Mouse (Mus musculus): Measurements from ENCODE around the gene Abca12.

Abca12 gene

DNA sequence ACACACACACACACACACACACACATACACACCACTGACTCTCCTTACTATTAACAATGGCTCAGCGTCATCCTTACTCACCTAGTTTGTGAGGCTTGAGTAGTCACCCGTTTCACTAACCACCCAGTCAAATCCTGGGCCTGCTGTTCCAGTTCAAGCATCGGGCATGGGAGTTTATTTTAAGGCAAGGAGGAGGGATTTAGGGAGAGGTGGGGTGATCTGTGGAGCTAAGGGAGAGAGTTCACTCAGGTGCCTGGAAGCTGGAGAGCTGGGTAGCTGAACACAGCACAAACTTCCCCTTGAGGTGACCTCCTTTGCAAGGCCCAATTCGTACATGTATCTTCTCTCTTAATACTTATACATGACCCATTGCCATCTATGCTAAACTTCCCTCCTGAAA is 219.4 kb downstream of the Abca12 start:
- DNase-seq (ENCODE audit: low spot score in 2 of 2) = no peak

DNA sequence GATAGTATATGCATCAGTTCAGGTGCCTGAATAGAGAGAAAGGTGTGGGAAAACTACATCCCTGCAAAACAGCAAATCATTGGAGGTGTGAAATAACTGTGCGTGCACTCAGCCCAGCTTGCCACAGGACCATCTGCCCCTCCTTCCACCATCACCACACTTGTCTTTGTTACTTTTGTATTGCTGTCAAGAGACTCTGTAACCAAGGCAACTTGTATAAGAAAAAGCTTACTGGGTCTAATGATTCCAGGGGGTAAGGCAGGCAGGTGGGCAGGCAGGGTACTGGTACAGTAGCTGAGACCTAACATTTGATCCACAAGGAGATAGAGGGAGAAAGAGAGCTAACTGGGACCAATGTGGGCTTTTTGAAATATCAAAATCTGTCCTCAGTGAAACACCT is 220.8 kb downstream of the Abca12 start:
- no peak for DNase-seq (ENCODE audit: low spot score in 2 of 2)
